ENCODE assay signal across 17 mouse cellular contexts in genomic region chr17:53577151-53577550, GRCm38 (mm10). TPM values are rescaled to one million over a fixed set of nuclear protein-coding genes. Genes with fewer than 3 reads are reported as not detected.
"Had no signal": no experiment of that assay in that cellular context is flagged by ENCODE, and none has a peak within 500 bp of the region (broad histone marks: within the 10 kb centered on the region; RNA-seq: fewer than 3 reads in every experiment).

No protein-coding gene starts in this region.

- DNase-seq: kidney, adult 9 months; kidney, postnatal 36 days; layer of hippocampus, adult 9-11 months; layer of hippocampus, postnatal 36 days; left cerebral cortex, postnatal 4 days; lung, embryonic 14.5 days; lung, postnatal 10 days; lung, postnatal 4 days; midbrain, embryonic 14.5 days; right cerebral cortex, postnatal 4 days; spleen, adult 18-20 months; thymus, postnatal 4 days had no signal

- H3K27ac ChIP-seq: kidney, postnatal 0 days; limb, embryonic 13.5 days; liver, embryonic 14.5 days; midbrain, embryonic 10.5 days; neural tube, embryonic 12.5 days had no signal

- H3K4me2 ChIP-seq: limb, embryonic 13.5 days; lung, embryonic 14.5 days; neural tube, embryonic 12.5 days had no signal

- H3K27me3 ChIP-seq: limb, embryonic 13.5 days; neural tube, embryonic 12.5 days had no signal

- H3K36me3 ChIP-seq: limb, embryonic 13.5 days; midbrain, embryonic 10.5 days; neural tube, embryonic 12.5 days had no signal

- H3K9ac ChIP-seq: limb, embryonic 13.5 days; liver, embryonic 14.5 days; lung, embryonic 14.5 days; neural tube, embryonic 12.5 days had no signal

- H3K4me3 ChIP-seq: limb, embryonic 13.5 days; midbrain, embryonic 10.5 days; neural tube, embryonic 12.5 days had no signal

- H3K9me3 ChIP-seq: limb, embryonic 13.5 days; midbrain, embryonic 10.5 days; neural tube, embryonic 12.5 days had no signal

RNA-seq across cellular contexts. Expression of gene Pp2d1, which starts 37.9 kb away (rescaled TPM):
- polyA plus RNA-seq: liver, embryonic 14.5 days had no signal
